Mouse (Mus musculus) layer of hippocampus, adult 9-10 months (tissue): Measurements from ENCODE around the gene Sik3.

ENCODE experiments used
- DNase-seq: peaks from one replicate; pipeline ENCODE4 v3.0.0; 2022; ENCODE audit warnings: low spot score

Sik3 gene

GRCm38 (mm10) chr9:46229573-46230449, 217.2 kb downstream of the Sik3 start:
- peak; percentile 67 for DNase-seq

GRCm38 (mm10) chr9:46230450-46230975, 217.9 kb downstream of the Sik3 start:
- DNase-seq: no peak

- DNase-seq: no peak
These were observed 222.6 kb downstream of the Sik3 start for GRCm38 (mm10) chr9:46235196-46235595.

GRCm38 (mm10) chr9:46235596-46235648, 222.8 kb downstream of the Sik3 start, which contains the start of gene Apoc3:
Apoc3 (minus strand) TSS chr9:46235636.
- DNase-seq: no peak

GRCm38 (mm10) chr9:46235649-46236048, 223.0 kb downstream of the Sik3 start:
- no peak for DNase-seq

GRCm38 (mm10) chr9:46238850-46239249, 226.2 kb downstream of the Sik3 start:
- no peak for DNase-seq

GRCm38 (mm10) chr9:46240526-46241153, 228.0 kb downstream of the Sik3 start, which contains the start of gene Apoa4:
Apoa4 (plus strand) TSS chr9:46240696.
- no peak for DNase-seq

GRCm38 (mm10) chr9:46241818-46242217, 229.2 kb downstream of the Sik3 start:
- no peak for DNase-seq

- no peak for DNase-seq
These were observed 230.5 kb downstream of the Sik3 start for GRCm38 (mm10) chr9:46243122-46243521.

GRCm38 (mm10) chr9:46243584-46243983, 231.0 kb downstream of the Sik3 start:
- DNase-seq: no peak

GRCm38 (mm10) chr9:46246752-46247324, 234.2 kb downstream of the Sik3 start:
- peak; percentile 46 for DNase-seq

GRCm38 (mm10) chr9:46256177-46256576, 243.6 kb downstream of the Sik3 start:
- no peak for DNase-seq

GRCm38 (mm10) chr9:46256658-46257385, 244.2 kb downstream of the Sik3 start:
- DNase-seq: no peak

GRCm38 (mm10) chr9:46257546-46257945, 244.9 kb downstream of the Sik3 start:
- DNase-seq: no peak

GRCm38 (mm10) chr9:46259111-46259510, 246.5 kb downstream of the Sik3 start:
- DNase-seq: no peak

- DNase-seq: no peak
These were observed 248.5 kb downstream of the Sik3 start for GRCm38 (mm10) chr9:46261131-46261530.

GRCm38 (mm10) chr9:46268343-46268873, 255.8 kb downstream of the Sik3 start, which contains the start of gene Apoa5:
Apoa5 (plus strand) TSS chr9:46268633.
- no peak for DNase-seq

- no peak for DNase-seq
These were observed 256.5 kb downstream of the Sik3 start for GRCm38 (mm10) chr9:46269125-46269524.

- no peak for DNase-seq
These were observed 258.2 kb downstream of the Sik3 start for GRCm38 (mm10) chr9:46270782-46271181.

GRCm38 (mm10) chr9:46272070-46272469, 259.4 kb downstream of the Sik3 start:
- no peak for DNase-seq

- DNase-seq: peak; percentile 76
These were observed 260.2 kb downstream of the Sik3 start, which contains the start of gene Zpr1 for GRCm38 (mm10) chr9:46272677-46273454. Zpr1 (plus strand) TSS chr9:46273064.
